Mouse (Mus musculus) midbrain, embryonic 12.5 days (tissue): ENCODE measurements around the gene Rcan1. TPM values are rescaled to one million over a fixed set of nuclear protein-coding genes. Genes with fewer than 3 reads are reported as not detected.

Experiments
- ATAC-seq: fragments of 200-750 bp; cut with Nextera tagmentation; 2 replicates; pipeline ENCODE4 v1.8.0; 2017; ENCODE audit warnings: low read depth, moderate TSS enrichment, moderate library complexity; ENCODE audit not compliant: low FRiP score
- H3K27ac ChIP-seq: fragments of 300-500 bp; sonication (generic); replicated peaks from 2 replicates; pipeline ENCODE4 v1.5.1; 2016; ENCODE audit warnings: mild to moderate bottlenecking
- H3K27me3 ChIP-seq: fragments of 300-500 bp; sonication (generic); 2 replicates; pipeline ENCODE4 v1.6.1; 2016; ENCODE audit warnings: mild to moderate bottlenecking
- H3K36me3 ChIP-seq: fragments of 300-500 bp; sonication (generic); 2 replicates; pipeline ENCODE4 v1.6.1; 2016
- H3K4me1 ChIP-seq: fragments of 300-500 bp; sonication (generic); 2 replicates; pipeline ENCODE4 v1.6.1; 2016
- H3K4me2 ChIP-seq: fragments of 300-500 bp; sonication (generic); replicated peaks from 2 replicates; pipeline ENCODE4 v1.6.1; 2016; ENCODE audit warnings: mild to moderate bottlenecking, moderate library complexity
- H3K4me3 ChIP-seq: fragments of 300-500 bp; sonication (generic); 2 replicates; pipeline ENCODE4 v1.5.1; 2016; ENCODE audit warnings: mild to moderate bottlenecking
- H3K9ac ChIP-seq: fragments of 300-500 bp; sonication (generic); replicated peaks from 2 replicates; pipeline ENCODE4 v1.6.1; 2016; ENCODE audit warnings: mild to moderate bottlenecking, moderate library complexity
- H3K9me3 ChIP-seq: fragments of 300-500 bp; sonication (generic); 2 replicates; pipeline ENCODE4 v1.6.1; 2016; ENCODE audit warnings: mild to moderate bottlenecking
- WGBS: fragments of 180-500 bp; shearing (Covaris S2); methylation state at CpG from one replicate; pipeline ENCODE4 v1.1.7; 2016; 5-methylcytosine and 5-hydroxymethylcytosine counted together
- polyA plus RNA-seq: library from polyadenylated mRNA; unstranded; fragments of >200 nt; fragmentation: Nextera tagmentation; extraction: Ambion mirVana; gene quantifications from 2 replicates; pipeline ENCODE4 v1.2.1, GENCODE M21; 2016

Gene Rcan1
- polyA plus RNA-seq, 1 experiment from 2014 or later, result 42.8 TPM

GRCm38 (mm10) chr16:92357566-92357965 lies 113.1 kb downstream of the Rcan1 start:
- Histone ChIP-seq H3K4me2 (no peak overlapping the region), H3K9ac (no peak overlapping the region), H3K4me3 (no peak overlapping the region), H3K27me3 (peaks cover 17% of the 10 kb centered on the region), H3K36me3 (no peaks in the 10 kb centered on the region), H3K4me1 (peaks cover 15% of the 10 kb centered on the region), H3K9me3 (no peaks in the 10 kb centered on the region), H3K27ac (no peak overlapping the region)
- 22% methylated on average over 10 of the region's 10 CpGs for WGBS
- no peak for ATAC-seq

- 66% methylated on average over 9 of the region's 9 CpGs for WGBS
- H3K27ac ChIP-seq, result no peak overlapping the region
Observed at GRCm38 (mm10) chr16:92357023-92357422, 113.6 kb downstream of the Rcan1 start.

DNA sequence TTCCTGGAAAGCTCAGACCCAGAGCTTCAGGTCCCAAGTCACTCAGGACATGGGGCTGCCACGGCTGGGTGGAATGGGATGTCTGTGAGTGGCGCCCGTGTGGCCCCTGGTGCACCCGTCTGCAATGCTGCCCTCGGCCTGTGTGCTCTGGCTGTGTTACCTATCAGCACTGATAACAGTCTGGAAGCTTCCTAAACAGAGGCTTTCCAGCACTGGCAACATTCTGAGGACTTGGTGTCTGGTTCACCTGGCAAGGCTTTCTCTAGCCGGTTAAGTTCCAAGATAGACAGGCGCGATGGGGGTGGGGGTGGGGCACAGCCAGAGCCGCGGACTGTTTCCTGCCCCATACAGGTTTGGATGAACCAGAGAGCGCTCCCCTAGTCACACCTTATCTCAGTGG lies 114.7 kb downstream of the Rcan1 start:
- H3K9ac ChIP-seq, result no peak overlapping the region

More at GRCm38 (mm10) chr16:92357023-92357422, 113.6 kb downstream of the Rcan1 start:
- no peaks in the 10 kb centered on the region for H3K9me3 ChIP-seq
- peaks cover 17% of the 10 kb centered on the region for H3K27me3 ChIP-seq
- ATAC-seq, result no peak
- no peak overlapping the region for H3K4me2 ChIP-seq
- H3K36me3 ChIP-seq, result no peaks in the 10 kb centered on the region
- no peak overlapping the region for H3K4me3 ChIP-seq
- no peak overlapping the region for H3K9ac ChIP-seq
- peaks cover 15% of the 10 kb centered on the region for H3K4me1 ChIP-seq

DNA sequence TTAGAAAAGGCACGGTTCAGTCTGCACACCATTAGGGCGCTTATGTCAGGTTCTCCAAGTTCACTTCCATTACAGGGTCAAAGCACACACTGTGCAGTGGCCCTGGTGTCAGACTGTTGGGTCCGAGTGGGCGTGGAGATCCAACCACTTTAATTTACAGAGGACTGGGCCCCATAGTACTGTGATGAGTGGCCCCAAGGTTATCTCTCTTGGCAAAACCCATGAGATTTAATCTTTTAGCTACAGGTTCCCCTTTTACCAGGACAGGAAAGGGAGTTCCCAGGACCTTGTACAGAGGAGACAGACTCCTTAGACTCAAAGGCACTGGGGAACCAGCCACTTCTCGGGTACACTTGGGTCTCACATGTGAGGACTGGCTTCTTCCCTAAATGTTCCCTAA lies 115.3 kb downstream of the Rcan1 start:
- no peak overlapping the region for H3K4me2 ChIP-seq
- no peak overlapping the region for H3K27ac ChIP-seq
- 83% methylated on average over 5 of the region's 5 CpGs for WGBS
- no peaks in the 10 kb centered on the region for H3K36me3 ChIP-seq
- peaks cover 15% of the 10 kb centered on the region for H3K4me1 ChIP-seq
- peaks cover 17% of the 10 kb centered on the region for H3K27me3 ChIP-seq
- H3K9me3 ChIP-seq, result no peaks in the 10 kb centered on the region
- no peak for ATAC-seq
- H3K4me3 ChIP-seq, result no peak overlapping the region
- no peak overlapping the region for H3K9ac ChIP-seq

More for the DNA sequence above, 114.7 kb downstream of the Rcan1 start:
- Histone ChIP-seq H3K4me1 (peaks cover 15% of the 10 kb centered on the region), H3K36me3 (no peaks in the 10 kb centered on the region), H3K27me3 (peaks cover 17% of the 10 kb centered on the region), H3K27ac (no peak overlapping the region), H3K9me3 (no peaks in the 10 kb centered on the region), H3K4me3 (no peak overlapping the region), H3K4me2 (no peak overlapping the region)
- no peak for ATAC-seq
- 81% methylated on average over 11 of the region's 11 CpGs for WGBS

- H3K27me3 ChIP-seq, result peaks cover 12% of the 10 kb centered on the region
- WGBS, result 73% methylated on average over 2 of the region's 2 CpGs
- H3K36me3 ChIP-seq, result no peaks in the 10 kb centered on the region
- H3K9ac ChIP-seq, result no peak overlapping the region
- peaks cover 15% of the 10 kb centered on the region for H3K4me1 ChIP-seq
- no peak for ATAC-seq
- H3K4me2 ChIP-seq, result no peak overlapping the region
- H3K4me3 ChIP-seq, result no peak overlapping the region
- no peak overlapping the region for H3K27ac ChIP-seq
- H3K9me3 ChIP-seq, result no peaks in the 10 kb centered on the region
Observed at GRCm38 (mm10) chr16:92353897-92354296, 116.8 kb downstream of the Rcan1 start.

GRCm38 (mm10) chr16:92353295-92353694 lies 117.4 kb downstream of the Rcan1 start:
- WGBS, result 91% methylated on average over 12 of the region's 12 CpGs
- H3K4me1 ChIP-seq, result peaks cover 15% of the 10 kb centered on the region
- H3K4me2 ChIP-seq, result no peak overlapping the region
- no peak overlapping the region for H3K4me3 ChIP-seq
- no peaks in the 10 kb centered on the region for H3K9me3 ChIP-seq
- H3K36me3 ChIP-seq, result no peaks in the 10 kb centered on the region
- no peak overlapping the region for H3K27ac ChIP-seq
- no peak for ATAC-seq
- peaks cover 9% of the 10 kb centered on the region for H3K27me3 ChIP-seq
- H3K9ac ChIP-seq, result no peak overlapping the region

DNA sequence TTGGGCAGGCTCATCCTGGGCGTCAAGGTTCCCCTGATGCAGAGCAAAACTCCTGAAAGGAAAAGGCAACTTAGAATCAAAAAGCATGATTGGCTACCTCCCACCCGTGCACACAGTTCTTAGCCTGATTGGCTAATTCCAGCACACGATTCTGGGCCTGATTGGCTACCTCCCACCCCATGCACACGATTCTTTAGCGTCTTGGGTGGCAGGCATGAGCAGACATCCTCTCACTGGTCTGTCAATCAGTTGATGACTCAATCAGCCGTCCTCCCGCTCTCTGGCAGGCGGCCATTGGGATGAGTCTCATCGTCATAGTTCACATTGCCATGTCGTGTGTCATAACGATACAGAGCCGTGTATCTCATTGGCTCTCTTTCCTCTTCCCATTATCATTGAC lies 121.7 kb downstream of the Rcan1 start:
- ATAC-seq, result no peak
- no peak overlapping the region for H3K27ac ChIP-seq

DNA sequence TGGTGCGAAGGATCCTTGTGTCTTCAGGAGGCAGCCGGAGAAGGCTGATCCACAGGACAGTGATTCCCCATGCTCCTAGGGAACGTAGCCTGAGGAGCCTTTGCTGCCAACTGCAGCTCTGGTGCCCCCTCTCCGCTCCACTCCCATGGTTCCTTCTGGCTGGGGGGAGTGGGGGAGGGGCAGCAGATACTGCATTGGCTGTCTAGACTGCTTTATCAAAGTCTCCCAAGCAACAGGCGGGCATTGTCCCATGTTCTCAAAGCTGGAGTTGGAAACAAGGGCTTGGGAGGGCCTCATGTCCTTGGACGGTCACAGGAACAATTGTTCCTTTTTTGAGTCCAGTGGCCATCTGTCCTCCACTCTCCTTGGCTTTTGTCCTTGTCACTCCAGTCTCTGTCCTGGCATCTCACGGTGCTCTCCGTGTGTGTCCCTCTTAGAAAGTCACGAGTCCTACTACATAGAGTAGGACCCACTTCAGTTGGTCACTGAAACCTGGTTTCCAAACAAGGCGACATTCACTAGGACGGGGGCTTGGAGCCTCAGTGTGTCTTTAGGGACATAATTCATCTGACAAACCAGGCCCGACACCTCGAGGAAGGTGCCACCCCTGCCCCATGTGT lies 124.3 kb downstream of the Rcan1 start:
- 60% methylated on average over 13 of the region's 13 CpGs for WGBS
- Histone ChIP-seq H3K9me3 (no peaks in the 10 kb centered on the region), H3K27ac (peak overlapping the region; percentile 30; the same call in 1 of the 2 replicates), H3K4me3 (no peak overlapping the region), H3K9ac (no peak overlapping the region), H3K27me3 (no peaks in the 10 kb centered on the region), H3K4me2 (no peak overlapping the region), H3K36me3 (no peaks in the 10 kb centered on the region), H3K4me1 (peaks cover 9% of the 10 kb centered on the region; the same call in 1 of the 2 replicates)
- ATAC-seq, result peak; percentile 38; the same call in 1 of the 2 replicates

More for the DNA sequence above, 121.7 kb downstream of the Rcan1 start:
- H3K36me3 ChIP-seq, result no peaks in the 10 kb centered on the region
- H3K27me3 ChIP-seq, result no peaks in the 10 kb centered on the region
- no peaks in the 10 kb centered on the region for H3K9me3 ChIP-seq
- no peak overlapping the region for H3K4me3 ChIP-seq
- H3K4me1 ChIP-seq, result peaks cover 8% of the 10 kb centered on the region; the same call in 1 of the 2 replicates
- WGBS, result 72% methylated on average over 12 of the region's 12 CpGs
- no peak overlapping the region for H3K9ac ChIP-seq
- no peak overlapping the region for H3K4me2 ChIP-seq

- Histone ChIP-seq H3K36me3 (no peaks in the 10 kb centered on the region), H3K9me3 (no peaks in the 10 kb centered on the region), H3K4me2 (no peak overlapping the region), H3K9ac (no peak overlapping the region), H3K27ac (no peak overlapping the region), H3K4me3 (no peak overlapping the region), H3K4me1 (peaks cover 21% of the 10 kb centered on the region), H3K27me3 (no peaks in the 10 kb centered on the region)
- no peak for ATAC-seq
- 73% methylated on average over 11 of the region's 11 CpGs for WGBS
Observed at GRCm38 (mm10) chr16:92345177-92345576, 125.5 kb downstream of the Rcan1 start.

Other genes starting within 250 kb of the Rcan1 start
- 0.38 and 2.7 TPM in 2 replicates for gene Kcne2, start 178.5 kb downstream of the Rcan1 start, polyA plus RNA-seq
- gene Smim11, start 169.6 kb downstream of the Rcan1 start, polyA plus RNA-seq, result 126 and 127 TPM in 2 replicates
- gene Fam243, start 149.4 kb downstream of the Rcan1 start, polyA plus RNA-seq, result not detected in 2 replicates
- gene Kcne1, start 111.4 kb downstream of the Rcan1 start, polyA plus RNA-seq, result not detected in 2 replicates
- 1.6 and 4.6 TPM in 2 replicates for gene Clic6, start 14.9 kb upstream of the Rcan1 start, polyA plus RNA-seq